Mouse (Mus musculus) heart, embryonic 14.5 days (tissue): ENCODE measurements around the gene Znrf3. TPM values are rescaled to one million over a fixed set of nuclear protein-coding genes. Genes with fewer than 3 reads are reported as not detected.
A peak's percentile ranks its signal among the peaks of the same experiment; 100 is the strongest.

ENCODE experiments used
- ATAC-seq: fragments of 200-750 bp; cut with Nextera tagmentation; 2 replicates; pipeline ENCODE4 v1.8.0; 2017; ENCODE audit warnings: low read depth, moderate TSS enrichment; ENCODE audit not compliant: insufficient number of reproducible peaks, insufficient read depth, low FRiP score
- H3K27ac ChIP-seq, 2 experiments: fragments of 200-500 bp in 1 of 2; fragments of 300-500 bp in 1 of 2; sonication (generic) in 1 of 2; replicated peaks in 1 of 2; 2 replicates each; pipeline ENCODE4 v1.5.1; 2012 to 2014; ENCODE audit warnings: low read depth in 2 of 2, low read length in 2 of 2, control low read depth in 1 of 2, mild to moderate bottlenecking in 1 of 2, mixed read lengths in 1 of 2; ENCODE audit not compliant: control insufficient read depth in 1 of 2, insufficient read depth in 1 of 2
- H3K27me3 ChIP-seq: fragments of 300-500 bp; sonication (generic); 2 replicates; pipeline ENCODE4 v1.6.1; 2014; ENCODE audit warnings: mild to moderate bottlenecking, low read length, control low read depth; ENCODE audit not compliant: control insufficient read depth, insufficient read depth
- H3K36me3 ChIP-seq: fragments of 300-500 bp; sonication (generic); 2 replicates; pipeline ENCODE4 v1.6.1; 2014; ENCODE audit warnings: mild to moderate bottlenecking, control low read depth, low read length, mixed read lengths; ENCODE audit not compliant: control insufficient read depth, insufficient read depth
- H3K4me1 ChIP-seq, 2 experiments: fragments of 200-500 bp in 1 of 2; fragments of 300-500 bp in 1 of 2; sonication (generic) in 1 of 2; 2 replicates each; pipeline ENCODE4 v1.6.1; 2012 to 2014; ENCODE audit warnings: low read length in 2 of 2, control low read depth in 1 of 2, mixed read lengths in 1 of 2; ENCODE audit not compliant: control insufficient read depth in 2 of 2, insufficient read depth in 2 of 2
- H3K4me2 ChIP-seq: fragments of 300-500 bp; sonication (generic); 2 replicates; pipeline ENCODE4 v1.6.1; 2014; ENCODE audit warnings: mild to moderate bottlenecking, low read length
- H3K4me3 ChIP-seq, 2 experiments: fragments of 200-500 bp in 1 of 2; fragments of 300-500 bp in 1 of 2; sonication (generic) in 1 of 2; 2 replicates each; pipeline ENCODE4 v1.5.1; 2012 to 2014; ENCODE audit warnings: low read length in 2 of 2, mild to moderate bottlenecking in 2 of 2, control low read depth in 1 of 2, low read depth in 1 of 2, moderate library complexity in 1 of 2; ENCODE audit not compliant: control insufficient read depth in 1 of 2, insufficient read depth in 1 of 2
- H3K9ac ChIP-seq: fragments of 300-500 bp; sonication (generic); 2 replicates; pipeline ENCODE4 v1.6.1; 2014; ENCODE audit warnings: mild to moderate bottlenecking, low read length
- H3K9me3 ChIP-seq: fragments of 300-500 bp; sonication (generic); 2 replicates; pipeline ENCODE4 v1.6.1; 2016; ENCODE audit warnings: low read length, control low read depth; ENCODE audit not compliant: control insufficient read depth
- WGBS: fragments of 180-500 bp; shearing (Covaris S2); extraction: QIAGEN DNeasy Blood & Tissue Kit; methylation state at CpG from one replicate; pipeline ENCODE4 v1.1.7; 2014; 5-methylcytosine and 5-hydroxymethylcytosine counted together
- polyA plus RNA-seq: library from polyadenylated mRNA; unstranded; fragments of >200 nt; fragmentation: Nextera tagmentation; extraction: Ambion mirVana; gene quantifications from 2 replicates; pipeline ENCODE4 v1.2.1, GENCODE M21; 2014

Znrf3 gene
- polyA plus RNA-seq, 1 experiment from 2014 or later: 7.5 TPM

GRCm38 (mm10) chr11:5277307-5277971 lies 167.2 kb downstream of the Znrf3 start:
- no peak for ATAC-seq
- Histone ChIP-seq H3K4me1 (peaks cover 0 to 5% of the 10 kb centered on the region in 2 experiments; a peak in 1 of 4 replicates), H3K9me3 (no peaks in the 10 kb centered on the region), H3K27me3 (no peaks in the 10 kb centered on the region), H3K36me3 (peaks cover 30% of the 10 kb centered on the region), H3K4me2 (no peak overlapping the region), H3K9ac (no peak overlapping the region), H3K4me3 (no peak overlapping the region), H3K27ac (no peak overlapping the region)
- 71% methylated on average over 5 of the region's 5 CpGs for WGBS

- Histone ChIP-seq H3K36me3 (peaks cover 8% of the 10 kb centered on the region; the same call in 1 of the 2 replicates), H3K27me3 (no peaks in the 10 kb centered on the region), H3K4me1 (peaks cover 11 to 14% of the 10 kb centered on the region in 2 experiments), H3K4me2 (no peak overlapping the region), H3K9me3 (no peaks in the 10 kb centered on the region), H3K4me3 (no peak overlapping the region), H3K27ac (no peak overlapping the region), H3K9ac (no peak overlapping the region)
- ATAC-seq: no peak
- WGBS: 82% methylated on average over 4 of the region's 4 CpGs
Measured at GRCm38 (mm10) chr11:5275216-5275615, 169.4 kb downstream of the Znrf3 start.

GRCm38 (mm10) chr11:5272536-5273234 lies 172.0 kb downstream of the Znrf3 start:
- Histone ChIP-seq H3K27me3 (no peaks in the 10 kb centered on the region), H3K4me2 (no peak overlapping the region), H3K9me3 (no peaks in the 10 kb centered on the region), H3K27ac (no peak overlapping the region), H3K4me1 (peaks cover 11 to 14% of the 10 kb centered on the region in 2 experiments), H3K36me3 (no peaks in the 10 kb centered on the region), H3K4me3 (no peak overlapping the region), H3K9ac (no peak overlapping the region)
- no peak for ATAC-seq
- WGBS: 78% methylated on average over 7 of the region's 9 CpGs

- no peak overlapping the region for H3K27ac ChIP-seq
- H3K9me3 ChIP-seq: no peaks in the 10 kb centered on the region
- no peak overlapping the region for H3K9ac ChIP-seq
- H3K4me2 ChIP-seq: no peak overlapping the region
- no peak overlapping the region for H3K4me3 ChIP-seq
- H3K36me3 ChIP-seq: no peaks in the 10 kb centered on the region
- no peaks in the 10 kb centered on the region for H3K27me3 ChIP-seq
- peaks cover 11% of the 10 kb centered on the region in 2 experiments for H3K4me1 ChIP-seq
- ATAC-seq: no peak
- WGBS: 70% methylated on average over 4 of the region's 4 CpGs
Measured at GRCm38 (mm10) chr11:5272066-5272360, 172.6 kb downstream of the Znrf3 start.

- no peaks in the 10 kb centered on the region for H3K9me3 ChIP-seq
- WGBS: 52% methylated on average over 9 of the region's 9 CpGs
- no peaks in the 10 kb centered on the region for H3K36me3 ChIP-seq
- no peak for ATAC-seq
- H3K27ac ChIP-seq: peak overlapping the region in 1 of 2 experiments; percentile 50; a peak in 1 of 4 replicates
- peak overlapping the region; percentile 41 for H3K9ac ChIP-seq
- no peak overlapping the region for H3K4me2 ChIP-seq
- H3K4me1 ChIP-seq: peaks cover 12 to 15% of the 10 kb centered on the region in 2 experiments
- H3K4me3 ChIP-seq: no peak overlapping the region
- no peaks in the 10 kb centered on the region for H3K27me3 ChIP-seq
Measured at GRCm38 (mm10) chr11:5271274-5272065, 173.2 kb downstream of the Znrf3 start.

GRCm38 (mm10) chr11:5269846-5270461 lies 174.7 kb downstream of the Znrf3 start:
- H3K9me3 ChIP-seq: no peaks in the 10 kb centered on the region
- H3K36me3 ChIP-seq: no peaks in the 10 kb centered on the region
- H3K4me3 ChIP-seq: no peak overlapping the region
- peaks cover 23 to 28% of the 10 kb centered on the region in 2 experiments for H3K4me1 ChIP-seq
- no peak overlapping the region for H3K9ac ChIP-seq
- no peak overlapping the region for H3K4me2 ChIP-seq
- H3K27me3 ChIP-seq: no peaks in the 10 kb centered on the region
- ATAC-seq: no peak
- H3K27ac ChIP-seq: no peak overlapping the region
- WGBS: 88% methylated on average over 8 of the region's 8 CpGs

GRCm38 (mm10) chr11:5265764-5266163 lies 178.9 kb downstream of the Znrf3 start:
- H3K9me3 ChIP-seq: no peaks in the 10 kb centered on the region
- peak overlapping the region; percentile 95 to 99 for H3K27ac ChIP-seq
- no peak overlapping the region for H3K4me3 ChIP-seq
- no peaks in the 10 kb centered on the region for H3K36me3 ChIP-seq
- 37% methylated on average over 8 of the region's 8 CpGs for WGBS
- H3K4me2 ChIP-seq: peak overlapping the region; percentile 35; the same call in 1 of the 2 replicates
- peak overlapping the region; percentile 6; the same call in 1 of the 2 replicates for H3K9ac ChIP-seq
- H3K4me1 ChIP-seq: peaks cover 21 to 38% of the 10 kb centered on the region in 2 experiments
- peak; percentile 46 for ATAC-seq
- no peaks in the 10 kb centered on the region for H3K27me3 ChIP-seq
